Mouse (Mus musculus) heart, adult 18-20 months (tissue): ENCODE results near the gene RPS10-NUDT3. TPM values are rescaled to one million over a fixed set of nuclear protein-coding genes. Genes with fewer than 3 reads are reported as not detected.

Experiments used
- DNase-seq, 2 experiments: peaks; one replicate each; pipeline ENCODE4 v3.0.0; 2021 to 2022; ENCODE audit warnings: mixed read lengths in 1 of 2
- total RNA-seq, 2 experiments: library from RNA; stranded (reverse); gene quantifications; 2 replicates each; pipeline ENCODE4 v1.2.3; 2021

Gene RPS10-NUDT3
- total RNA-seq, 2 experiments from 2014 or later, result 0.84 TPM; not detected in 1

DNA sequence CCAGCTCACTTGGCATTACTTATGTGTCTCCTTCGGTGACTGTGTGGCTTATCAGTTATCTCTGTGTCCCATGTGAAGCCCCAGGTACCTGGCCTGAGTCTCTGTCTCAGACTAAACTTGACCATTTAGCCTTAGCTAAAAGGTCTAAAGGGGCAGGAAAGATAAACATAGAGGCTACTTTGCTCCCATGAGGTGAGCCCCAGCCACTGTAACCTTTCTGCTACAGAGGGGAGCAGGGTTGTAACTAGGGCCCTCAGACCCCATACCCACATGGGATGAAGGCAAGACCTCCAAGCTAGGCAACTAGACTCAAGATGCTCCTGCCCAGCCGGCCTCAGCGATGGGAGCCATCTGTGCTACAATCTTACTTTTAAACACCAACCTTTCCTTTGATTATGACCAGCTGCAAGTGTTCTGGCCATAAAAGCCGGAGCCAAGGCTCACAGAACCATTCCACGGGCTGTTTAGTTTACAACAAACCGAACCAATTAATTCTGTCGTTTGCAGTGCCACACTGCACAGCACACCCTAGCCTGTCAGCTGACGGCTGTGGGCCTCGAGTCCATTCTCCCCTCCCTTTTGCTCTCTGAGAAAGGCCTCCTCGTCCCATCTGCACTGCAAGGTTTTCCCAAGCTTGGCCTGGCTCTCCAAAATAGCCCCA, 59.8 kb downstream of the RPS10-NUDT3 start:
- DNase-seq, result peak in 1 of 2 experiments; percentile 36

- peak; percentile 86 to 90 for DNase-seq
Measured at GRCm38 (mm10) chr17:27574470-27575115, 60.4 kb downstream of the RPS10-NUDT3 start.

- peak in 1 of 2 experiments; percentile 38 for DNase-seq
Measured at GRCm38 (mm10) chr17:27573772-27574320, 61.2 kb downstream of the RPS10-NUDT3 start.

DNA sequence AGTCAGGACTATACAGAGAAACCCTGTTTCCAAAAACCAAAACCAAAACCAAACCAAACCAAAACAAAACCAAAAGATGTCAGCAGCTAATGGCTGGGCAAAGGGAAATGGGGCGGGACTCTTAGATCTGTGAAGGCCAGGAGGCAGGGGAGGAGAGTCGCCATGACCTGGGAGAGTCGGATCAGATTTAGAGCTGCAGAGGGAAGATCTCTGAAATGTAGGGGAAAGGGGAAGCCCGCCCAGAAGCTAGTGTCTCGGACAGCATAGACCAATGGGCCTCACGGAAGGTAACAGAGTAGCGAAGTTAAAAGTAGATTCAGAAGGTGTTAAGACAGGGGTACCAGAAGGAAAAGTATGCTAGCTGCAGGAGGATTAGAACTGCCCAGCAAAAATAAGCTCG, 63.7 kb downstream of the RPS10-NUDT3 start:
- no peak for DNase-seq

DNA sequence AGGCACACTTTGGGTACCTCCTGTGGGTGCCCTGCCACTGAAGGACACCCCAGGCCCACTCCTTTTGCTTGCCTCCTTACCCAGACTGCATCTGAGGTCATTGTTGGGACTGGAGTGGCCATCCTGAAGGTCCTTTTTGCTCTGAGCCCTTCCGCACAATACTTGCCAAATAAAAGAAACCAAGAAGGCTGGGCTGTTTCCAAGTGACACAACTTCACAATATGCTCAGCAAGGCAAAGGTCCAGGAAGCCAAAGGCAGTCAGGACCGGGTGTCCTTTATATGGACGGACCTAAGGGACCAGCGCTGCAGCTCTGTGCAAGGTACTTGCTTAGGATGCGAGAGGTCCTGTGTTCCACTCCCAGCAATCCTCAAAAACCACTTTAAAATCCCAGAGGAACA, 66.8 kb downstream of the RPS10-NUDT3 start:
- no peak for DNase-seq

- no peak for DNase-seq
Measured at GRCm38 (mm10) chr17:27565942-27566267, 69.1 kb downstream of the RPS10-NUDT3 start.

- DNase-seq, result peak; percentile 96 to 98
Measured at GRCm38 (mm10) chr17:27565163-27565941, 69.7 kb downstream of the RPS10-NUDT3 start, which contains the start of gene AI413582. Gene AI413582, minus strand, starts transcription at chr17:27565756.

GRCm38 (mm10) chr17:27564391-27565162, 70.4 kb downstream of the RPS10-NUDT3 start:
- no peak for DNase-seq

DNA sequence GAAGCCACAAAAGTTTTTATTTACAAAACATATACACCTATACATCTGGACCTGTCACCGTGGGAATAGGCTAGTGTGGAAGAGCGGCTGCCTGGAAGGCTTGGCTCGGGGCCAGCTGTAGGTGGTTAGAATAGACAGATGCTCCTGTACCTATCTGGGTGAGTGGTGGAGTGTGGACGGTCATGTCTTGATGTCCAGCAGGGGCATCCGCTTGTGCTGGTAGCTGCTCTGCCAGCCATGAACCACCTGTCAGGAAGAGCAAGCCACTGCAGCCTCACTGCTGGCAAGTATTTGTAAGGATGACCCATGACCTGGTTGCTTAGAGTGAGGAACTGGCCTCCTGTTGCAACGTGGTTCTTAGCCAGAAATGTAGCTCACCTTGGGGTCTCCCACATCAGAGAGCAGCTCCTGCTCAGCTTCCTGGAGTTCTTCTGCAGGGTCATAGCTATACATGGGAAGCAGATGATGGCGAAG, 71.2 kb downstream of the RPS10-NUDT3 start:
- DNase-seq, result no peak

DNA sequence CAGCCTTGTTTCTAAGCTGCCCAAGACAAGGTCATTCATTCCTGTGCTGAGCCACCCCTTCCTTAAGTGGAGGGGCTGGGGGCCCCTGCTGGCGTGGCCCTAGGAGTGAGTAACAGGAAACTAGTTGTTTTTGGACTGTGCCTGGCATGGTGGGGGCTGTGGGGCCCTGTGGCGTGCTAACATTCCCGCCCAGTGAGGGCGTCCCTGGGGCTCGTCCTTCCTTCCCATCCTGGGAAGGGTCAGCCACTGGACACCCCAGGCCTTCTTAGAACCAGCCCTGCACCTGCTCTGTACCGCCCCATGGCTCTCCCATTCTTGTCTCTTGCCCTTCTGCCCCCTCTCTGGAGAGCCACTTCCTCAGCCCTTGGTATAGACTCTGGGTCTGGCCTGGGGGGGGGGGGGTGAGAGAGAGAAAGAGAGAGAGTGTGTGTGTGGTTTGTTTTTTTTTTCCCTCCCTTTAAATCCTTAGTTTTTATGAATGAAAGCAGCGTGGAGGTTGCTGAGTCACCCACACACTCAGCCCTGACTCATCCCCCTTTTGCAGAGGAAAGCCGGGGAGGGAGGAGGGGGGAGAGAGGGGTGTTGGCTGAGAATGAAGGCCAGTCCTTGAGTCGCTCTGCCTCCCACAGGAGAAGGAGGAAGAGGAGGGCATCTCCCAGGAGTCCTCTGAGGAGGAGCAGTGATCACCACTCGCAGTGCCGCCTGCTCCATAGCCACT, 73.1 kb downstream of the RPS10-NUDT3 start:
- DNase-seq, result peak; percentile 50 to 53

- no peak for DNase-seq
Measured at GRCm38 (mm10) chr17:27560926-27561480, 74.0 kb downstream of the RPS10-NUDT3 start.

GRCm38 (mm10) chr17:27559596-27559995, 75.4 kb downstream of the RPS10-NUDT3 start:
- no peak for DNase-seq

DNA sequence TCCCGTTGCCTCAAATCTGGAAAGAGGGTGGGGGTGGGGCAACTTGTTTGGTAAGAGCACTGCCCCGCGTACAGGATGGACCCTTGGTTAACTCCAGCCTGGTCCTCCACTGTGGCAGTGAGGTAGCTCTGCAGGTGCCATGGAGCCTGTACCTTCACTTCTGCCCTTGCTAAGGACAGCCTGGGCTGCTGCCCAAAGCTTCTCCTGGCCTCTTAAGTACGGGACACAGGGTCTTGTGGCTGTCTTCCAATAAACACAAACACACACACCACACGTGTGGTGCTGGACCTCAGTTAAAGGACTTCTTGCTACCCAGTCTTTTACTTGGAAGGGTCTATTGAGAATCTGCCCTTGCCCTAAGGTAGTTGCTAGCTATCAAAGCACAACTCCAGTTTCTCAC, 76.2 kb downstream of the RPS10-NUDT3 start:
- DNase-seq, result no peak

GRCm38 (mm10) chr17:27557927-27558661, 76.9 kb downstream of the RPS10-NUDT3 start:
- DNase-seq, result no peak

DNA sequence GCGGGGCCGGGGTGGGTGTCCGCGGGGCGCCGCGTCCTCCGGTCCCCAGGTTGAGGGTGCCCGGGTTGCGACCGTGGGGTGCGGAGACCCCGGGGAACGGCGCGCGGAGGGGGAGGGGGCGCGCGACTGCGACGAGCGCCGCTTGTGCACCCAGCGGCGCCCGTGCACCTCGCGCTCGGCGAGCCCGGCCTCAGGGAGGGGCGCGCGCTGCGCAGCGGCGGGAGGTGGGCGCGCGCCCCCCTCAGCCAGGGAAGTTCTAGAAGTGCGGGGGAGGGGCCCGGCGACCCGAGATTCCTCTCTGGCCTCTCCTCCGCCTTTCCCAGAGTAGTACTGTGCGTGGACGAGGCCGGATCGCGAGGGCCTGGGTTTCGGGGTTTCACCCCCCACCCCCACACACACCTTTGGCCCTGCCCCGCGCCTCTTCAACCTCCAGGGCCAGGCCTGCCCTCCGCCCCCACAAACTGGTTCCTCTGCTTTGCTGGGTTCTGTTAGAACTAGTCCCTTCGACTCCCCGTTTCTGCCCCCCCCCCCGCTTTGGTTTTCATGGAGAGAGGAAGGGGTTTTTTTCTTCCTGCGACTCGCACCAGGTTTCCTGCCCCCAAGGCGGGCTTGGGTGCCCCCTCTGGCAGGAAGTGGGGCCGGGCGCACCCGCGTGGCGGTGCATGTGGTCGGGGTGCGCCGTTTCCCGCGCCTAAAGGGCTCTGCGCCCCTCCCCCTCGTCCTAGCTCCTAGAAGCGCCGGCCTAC, 77.7 kb downstream of the RPS10-NUDT3 start:
- DNase-seq, result no peak

DNA sequence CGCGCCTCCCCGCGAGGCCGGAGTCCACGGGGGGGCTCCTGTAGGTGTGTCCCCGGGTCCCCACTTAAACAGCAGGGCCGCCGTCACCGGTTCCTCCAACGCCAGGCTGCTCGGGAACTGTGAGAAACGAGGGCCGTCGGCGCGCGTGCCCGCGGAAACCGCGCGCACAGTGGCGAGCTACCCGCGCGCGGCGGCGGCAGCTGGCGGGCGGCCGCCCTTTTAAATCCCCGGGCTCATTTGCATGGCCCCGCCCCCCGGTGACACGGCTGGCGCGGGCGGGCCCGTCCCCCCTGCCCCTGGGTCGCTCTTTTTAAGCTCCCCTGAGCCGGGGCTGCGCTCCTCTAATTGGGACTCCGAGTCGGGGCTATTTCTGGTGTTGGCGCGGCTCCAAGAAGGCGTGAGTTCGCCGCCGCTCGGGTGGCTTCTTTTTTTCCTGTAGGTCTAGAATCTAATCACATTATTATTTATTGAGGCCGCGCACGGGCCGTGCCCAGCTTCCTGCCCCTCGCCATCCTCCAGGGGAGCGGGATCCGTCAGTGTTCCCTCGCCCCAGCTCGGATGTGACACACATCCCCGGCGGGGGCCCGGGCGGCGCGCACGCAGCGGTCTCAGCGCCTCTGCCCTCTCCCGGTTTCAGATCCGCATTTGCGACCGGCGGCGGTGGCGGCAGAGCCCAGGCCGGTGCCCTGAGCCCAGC, 78.6 kb downstream of the RPS10-NUDT3 start, which contains the start of gene Hmga1:
Gene Hmga1 (plus strand): TSS at position 183 of the 697 bp plus-strand sequence.
- DNase-seq, result peak; percentile 89

DNA sequence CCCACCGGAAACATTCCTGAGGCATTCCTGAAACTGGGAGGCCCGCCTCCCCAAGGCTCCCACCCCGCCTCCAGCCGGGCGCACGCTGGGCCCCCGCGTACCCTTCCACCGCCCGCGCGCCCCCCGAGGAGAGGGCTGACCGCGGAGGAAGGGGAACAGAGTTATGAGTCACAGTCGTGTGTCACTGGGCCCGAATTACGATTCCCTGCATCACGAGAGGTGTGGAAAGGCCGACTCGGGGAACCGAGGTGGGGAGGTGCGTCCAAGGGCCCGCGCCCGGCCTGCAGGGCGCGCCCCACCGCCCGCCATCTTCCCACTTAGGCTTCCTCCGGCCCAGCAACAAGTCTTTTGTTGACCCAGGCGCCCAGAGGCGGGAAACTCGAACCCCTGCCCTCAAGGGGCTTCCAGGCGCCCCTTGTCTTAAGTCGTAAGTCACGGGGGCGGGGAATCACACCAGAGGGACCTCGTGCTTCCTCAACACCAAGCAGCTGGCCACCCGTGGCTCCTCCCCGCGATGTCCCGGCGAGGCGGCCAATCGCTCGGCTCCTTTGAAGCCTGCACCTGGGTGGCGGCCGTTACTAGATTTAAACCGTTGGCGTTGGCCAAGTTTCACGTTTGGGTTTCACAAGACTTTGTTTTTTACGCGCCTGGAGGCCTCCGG, 79.4 kb downstream of the RPS10-NUDT3 start:
- DNase-seq, result peak; percentile 60 to 71

DNA sequence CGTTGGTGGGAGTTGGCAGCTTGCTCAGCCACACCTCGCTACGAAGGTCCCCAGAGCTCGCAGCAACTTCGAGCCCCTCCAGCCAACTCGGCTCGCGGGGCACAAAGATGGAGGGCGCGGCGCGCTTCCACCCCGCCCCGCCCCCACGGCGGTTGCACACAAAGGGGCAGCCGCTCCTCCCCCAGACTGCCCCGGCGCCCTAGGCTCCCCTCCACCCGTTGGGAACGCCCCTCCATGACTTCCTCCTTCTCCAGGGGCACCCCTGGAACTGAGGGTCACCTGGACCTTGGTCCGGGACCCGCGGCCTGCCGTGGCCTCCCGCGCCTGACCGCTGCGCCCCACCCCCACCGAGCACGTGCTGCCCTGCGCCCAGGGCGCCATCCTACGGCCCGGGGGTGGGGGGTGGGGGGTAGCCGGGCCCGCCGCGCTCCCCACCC, 79.9 kb downstream of the RPS10-NUDT3 start:
- DNase-seq, result no peak
